Mouse (Mus musculus) 3134 (cell line): Measurements from ENCODE around the gene Rps21.

Experiments
- DNase-seq: peaks from one replicate; pipeline ENCODE4 v3.0.0-alpha.2; 2011; ENCODE audit warnings: low spot score; ENCODE audit not compliant: insufficient read length; ENCODE audit errors: extremely low read depth

The Rps21 gene

GRCm38 (mm10) chr2:180257001-180257521 lies at the start of gene Rps21:
Rps21 (plus strand) TSS chr2:180257377.
- DNase-seq, result peak; percentile 99

- no peak for DNase-seq
Observed at GRCm38 (mm10) chr2:180207840-180208239, 49.3 kb upstream of the Rps21 start.

GRCm38 (mm10) chr2:180208976-180209375 lies 48.2 kb upstream of the Rps21 start:
- DNase-seq, result no peak

GRCm38 (mm10) chr2:180212255-180212654 lies 44.9 kb upstream of the Rps21 start:
- DNase-seq, result no peak

GRCm38 (mm10) chr2:180214352-180214978 lies 42.7 kb upstream of the Rps21 start:
- peak; percentile 79 for DNase-seq

- DNase-seq, result peak; percentile 74
Observed at GRCm38 (mm10) chr2:180215011-180215461, 42.1 kb upstream of the Rps21 start.

- peak; percentile 89 for DNase-seq
Observed at GRCm38 (mm10) chr2:180215951-180216350, 41.2 kb upstream of the Rps21 start.

GRCm38 (mm10) chr2:180216921-180217320 lies 40.3 kb upstream of the Rps21 start:
- DNase-seq, result no peak

- DNase-seq, result peak; percentile 90
Observed at GRCm38 (mm10) chr2:180217587-180217986, 39.6 kb upstream of the Rps21 start.

GRCm38 (mm10) chr2:180218241-180218640 lies 38.9 kb upstream of the Rps21 start:
- no peak for DNase-seq

GRCm38 (mm10) chr2:180218677-180219076 lies 38.5 kb upstream of the Rps21 start:
- DNase-seq, result peak; percentile 79

- DNase-seq, result no peak
Observed at GRCm38 (mm10) chr2:180219145-180219943, 37.8 kb upstream of the Rps21 start.

GRCm38 (mm10) chr2:180220165-180220564 lies 37.0 kb upstream of the Rps21 start:
- no peak for DNase-seq

GRCm38 (mm10) chr2:180221051-180221450 lies 36.1 kb upstream of the Rps21 start:
- DNase-seq, result peak; percentile 84

- DNase-seq, result peak; percentile 62
Observed at GRCm38 (mm10) chr2:180222250-180222649, 34.9 kb upstream of the Rps21 start.

- DNase-seq, result no peak
Observed at GRCm38 (mm10) chr2:180224647-180225043, 32.5 kb upstream of the Rps21 start.

- DNase-seq, result peak; percentile 68
Observed at GRCm38 (mm10) chr2:180225044-180225761, 32.0 kb upstream of the Rps21 start.

GRCm38 (mm10) chr2:180225762-180226378 lies 31.3 kb upstream of the Rps21 start, which contains the start of gene Lama5:
Lama5 (minus strand) TSS chr2:180225859.
- DNase-seq, result peak; percentile 77

- DNase-seq, result peak; percentile 84
Observed at GRCm38 (mm10) chr2:180227262-180228059, 29.7 kb upstream of the Rps21 start.

- no peak for DNase-seq
Observed at GRCm38 (mm10) chr2:180228060-180228458, 29.1 kb upstream of the Rps21 start.
